Mouse (Mus musculus): Measurements from ENCODE around the gene Snx29. TPM values are rescaled to one million over a fixed set of nuclear protein-coding genes. Genes with fewer than 3 reads are reported as not detected.

Snx29 gene
- polyA plus RNA-seq (2012; rRNA removed), result 5.2 and 5.4 TPM in 2 replicates

DNA sequence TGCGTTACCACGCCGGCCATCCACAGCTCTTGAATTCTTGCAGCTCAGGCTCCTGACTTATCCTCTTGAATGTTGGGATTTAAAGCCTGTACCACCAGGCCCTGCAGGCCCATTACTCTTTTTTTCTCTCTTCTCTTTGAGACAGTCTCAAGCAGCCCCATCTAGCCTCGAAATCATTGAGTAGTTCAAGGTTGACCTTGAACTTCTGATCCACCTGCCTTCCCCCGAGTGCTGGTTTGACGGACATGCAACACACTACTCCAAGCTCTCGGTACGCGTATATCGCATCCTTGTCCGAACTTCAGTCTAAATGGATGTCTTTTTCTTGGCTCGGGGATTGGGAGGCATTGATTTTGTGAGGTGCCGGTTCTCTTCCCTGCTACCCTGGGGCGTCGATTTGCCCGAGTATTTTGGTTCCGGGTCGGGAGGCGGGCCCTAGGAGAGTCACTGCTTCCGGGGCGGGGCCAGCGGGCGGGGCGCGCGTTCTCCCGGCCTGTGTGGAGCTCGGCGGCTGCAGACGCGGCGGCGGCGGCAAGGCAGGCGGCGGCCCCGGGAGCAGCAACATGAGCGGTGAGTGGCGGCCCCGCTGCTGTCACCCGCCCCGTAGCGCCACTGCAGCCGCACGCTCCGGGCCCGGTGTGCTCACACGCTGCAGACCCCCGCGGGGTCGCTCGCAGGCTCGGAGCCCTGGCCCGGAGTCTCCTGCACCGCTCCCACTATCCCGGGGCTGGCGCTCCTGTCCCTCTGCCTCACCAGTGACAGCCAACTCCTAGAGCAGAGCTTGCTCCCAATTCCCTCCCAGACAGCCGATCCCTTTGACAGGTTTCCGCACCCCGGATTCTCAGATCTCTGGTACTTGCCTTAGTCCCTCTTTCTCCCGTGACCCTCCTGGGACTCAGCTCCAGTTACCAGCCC lies at the start of gene Snx29:
Snx29 (plus strand) TSS at position 500 of the 915 bp plus-strand sequence.

DNA sequence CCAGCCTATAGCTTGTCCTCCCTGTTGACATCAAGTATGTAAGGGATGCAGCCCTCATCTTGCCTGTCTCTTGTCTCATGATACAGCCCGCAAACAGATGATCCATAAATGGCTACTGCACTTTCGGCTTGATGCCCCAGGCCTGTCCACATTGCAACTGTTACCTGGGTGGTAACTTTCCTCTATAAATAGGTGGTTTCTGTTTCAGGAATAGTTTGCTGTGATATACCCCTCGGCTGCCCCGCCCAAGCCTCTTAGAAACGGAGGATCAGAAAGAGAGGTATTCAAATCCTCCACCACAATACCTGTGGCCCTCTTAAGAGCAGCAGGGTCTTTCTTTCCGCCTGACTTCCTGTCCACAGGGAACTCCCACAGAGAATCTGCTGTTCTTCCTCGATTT lies 9.2 kb upstream of the Snx29 start, which contains the start of gene Tnfrsf17:
Tnfrsf17 (plus strand) TSS at position 301 of the 400 bp plus-strand sequence.

Other genes with a start within 250 kb of the Snx29 start
- gene Txndc11, start 188.3 kb upstream of the Snx29 start, polyA plus RNA-seq (2012; rRNA removed), result 43.8 and 52.9 TPM in 2 replicates
- gene Zc3h7a, start 146.5 kb upstream of the Snx29 start, polyA plus RNA-seq (2012; rRNA removed), result 27.6 and 29.7 TPM in 2 replicates
- gene Rsl1d1, start 119.6 kb upstream of the Snx29 start, polyA plus RNA-seq (2012; rRNA removed), result 3.1 and 3.6 TPM in 2 replicates
- gene Gspt1, start 68.6 kb upstream of the Snx29 start, polyA plus RNA-seq (2012; rRNA removed), result 55.8 and 71.0 TPM in 2 replicates
- gene Tnfrsf17, start 9.1 kb upstream of the Snx29 start, polyA plus RNA-seq (2012; rRNA removed), result 0.49 and 0.68 TPM in 2 replicates

All from ovary, adult 2 months (tissue).